ENCODE assay signal across 26 mouse cellular contexts in genomic region chr11:35728200-35728599, GRCm38 (mm10). TPM values are rescaled to one million over a fixed set of nuclear protein-coding genes. Genes with fewer than 3 reads are reported as not detected.
DNase-seq lines count a peak whose midpoint lies in the region; ATAC-seq and TF ChIP-seq lines count a peak whose summit lies in the region.
"Had no signal": no experiment of that assay in that cellular context is flagged by ENCODE, and none has a peak within 500 bp of the region (broad histone marks: within the 10 kb centered on the region; RNA-seq: fewer than 3 reads in every experiment).

No protein-coding gene starts in this region.

- dilution Hi-C loops in CH12.LX (cut with MboI; ENCODE audit: extremely low pct_ligation_motif_present, extremely low pct_unique_long_range_greater_than_20kb, low sequenced_read_pairs) = no loop called here

- no peak overlapping the region for H3K27ac ChIP-seq in forebrain, postnatal 0 days (ENCODE audit: low read depth, low read length)
- no peak overlapping the region for H3K27ac ChIP-seq in forebrain, embryonic 16.5 days (ENCODE audit: low read length)
- H3K27ac ChIP-seq in kidney, postnatal 0 days = no peak overlapping the region
- no peak overlapping the region for H3K27ac ChIP-seq in CH12.LX (ENCODE audit: insufficient read depth, low read depth)
- H3K27ac ChIP-seq: embryonic facial prominence, embryonic 12.5 days; embryonic facial prominence, embryonic 15.5 days; heart, embryonic 10.5 days; heart, embryonic 13.5 days; hindbrain, embryonic 12.5 days; hindbrain, embryonic 15.5 days had no signal

- no peak for TF ChIP-seq EP300 in CH12.LX (IDR thresholded peaks at IDR 0.05; ENCODE audit: low read length)

- H3K79me2 ChIP-seq in CH12.LX (replicated peaks; ENCODE audit: control insufficient read depth, extremely low read depth, insufficient read depth, poor library complexity, severe bottlenecking) = no peaks in the 10 kb centered on the region

- no peak overlapping the region for H3K4me2 ChIP-seq in forebrain, postnatal 0 days (ENCODE audit: low read depth)
- no peak overlapping the region for H3K4me2 ChIP-seq in forebrain, embryonic 16.5 days (ENCODE audit: low read length)
- no peak overlapping the region for H3K4me2 ChIP-seq in kidney, postnatal 0 days (ENCODE audit: low read length)
- no peak overlapping the region for H3K4me2 ChIP-seq in CH12.LX (ENCODE audit: insufficient read depth, low read depth, poor library complexity, severe bottlenecking)
- H3K4me2 ChIP-seq: embryonic facial prominence, embryonic 12.5 days; embryonic facial prominence, embryonic 15.5 days; heart, embryonic 13.5 days; hindbrain, embryonic 12.5 days; hindbrain, embryonic 15.5 days had no signal

- TF ChIP-seq CTCF in forebrain, postnatal 0 days (IDR thresholded peaks at IDR 0.05; ENCODE audit: low read depth) = peak; percentile 18; the same call in 1 of the 2 replicates
- peak; percentile 16; the same call in 1 of the 2 replicates for TF ChIP-seq CTCF in kidney, postnatal 0 days (IDR thresholded peaks at IDR 0.05; ENCODE audit: low read depth)
- TF ChIP-seq CTCF in CH12.LX (conservative IDR thresholded peaks at IDR 0.05 in 1 of 2, IDR thresholded peaks at IDR 0.05 in 1 of 2; ENCODE audit: low read depth in 2 of 2, low read length in 2 of 2) = peak in 1 of 2 experiments; percentile 60; a peak in 2 of 4 replicates

- no peaks in the 10 kb centered on the region for H3K4me1 ChIP-seq in forebrain, postnatal 0 days (ENCODE audit: insufficient read depth)
- no peaks in the 10 kb centered on the region for H3K4me1 ChIP-seq in forebrain, embryonic 16.5 days (replicated peaks; ENCODE audit: control insufficient read depth, insufficient read depth, low read length)
- H3K4me1 ChIP-seq in kidney, postnatal 0 days (replicated peaks; ENCODE audit: insufficient read depth, low read length) = no peaks in the 10 kb centered on the region
- peaks cover 0 to 4% of the 10 kb centered on the region in 2 experiments; a peak in 1 of 4 replicates for H3K4me1 ChIP-seq in CH12.LX (ENCODE audit: control insufficient read depth in 1 of 2, insufficient read depth in 2 of 2)
- H3K4me1 ChIP-seq: embryonic facial prominence, embryonic 12.5 days; embryonic facial prominence, embryonic 15.5 days; heart, embryonic 10.5 days; heart, embryonic 13.5 days; hindbrain, embryonic 12.5 days had no signal

- H3K9me3 ChIP-seq in forebrain, postnatal 0 days (ENCODE audit: low read length) = no peaks in the 10 kb centered on the region
- no peaks in the 10 kb centered on the region for H3K9me3 ChIP-seq in forebrain, embryonic 16.5 days (ENCODE audit: control insufficient read depth, low read length)
- H3K9me3 ChIP-seq in kidney, postnatal 0 days (replicated peaks; ENCODE audit: low read length) = no peaks in the 10 kb centered on the region
- peaks cover 8% of the 10 kb centered on the region for H3K9me3 ChIP-seq in CH12.LX (replicated peaks; ENCODE audit: low read length)
- H3K9me3 ChIP-seq: embryonic facial prominence, embryonic 12.5 days; embryonic facial prominence, embryonic 15.5 days; heart, embryonic 10.5 days; heart, embryonic 13.5 days; hindbrain, embryonic 12.5 days; hindbrain, embryonic 15.5 days had no signal

- no peak overlapping the region for H3K9ac ChIP-seq in forebrain, postnatal 0 days
- no peak overlapping the region for H3K9ac ChIP-seq in forebrain, embryonic 16.5 days (replicated peaks; ENCODE audit: low read depth, low read length)
- H3K9ac ChIP-seq in kidney, postnatal 0 days (ENCODE audit: low read depth, low read length) = no peak overlapping the region
- no peak overlapping the region for H3K9ac ChIP-seq in CH12.LX (ENCODE audit: insufficient read depth, low read depth)
- H3K9ac ChIP-seq: embryonic facial prominence, embryonic 12.5 days; embryonic facial prominence, embryonic 15.5 days; heart, embryonic 13.5 days; hindbrain, embryonic 12.5 days; hindbrain, embryonic 15.5 days had no signal

- TF ChIP-seq POLR2A in CH12.LX (IDR thresholded peaks at IDR 0.05; ENCODE audit: low read depth, low read length) = no peak

- no peak overlapping the region for H3K4me3 ChIP-seq in forebrain, postnatal 0 days (ENCODE audit: low read depth, low read length)
- no peak overlapping the region for H3K4me3 ChIP-seq in forebrain, embryonic 16.5 days (replicated peaks; ENCODE audit: low read length)
- no peak overlapping the region for H3K4me3 ChIP-seq in kidney, postnatal 0 days (replicated peaks; ENCODE audit: low read depth, low read length)
- no peak overlapping the region for H3K4me3 ChIP-seq in CH12.LX (replicated peaks in 1 of 3; ENCODE audit: low read depth in 2 of 3, low read length in 2 of 3, poor library complexity in 1 of 3)
- H3K4me3 ChIP-seq: embryonic facial prominence, embryonic 12.5 days; embryonic facial prominence, embryonic 15.5 days; heart, embryonic 10.5 days; heart, embryonic 13.5 days; hindbrain, embryonic 12.5 days; hindbrain, embryonic 15.5 days had no signal

- 94% methylated on average over 1 of the region's 1 CpGs for WGBS in forebrain, postnatal 0 days
- WGBS in forebrain, embryonic 16.5 days = 91% methylated on average over 1 of the region's 1 CpGs
- WGBS in kidney, postnatal 0 days = 88% methylated on average over 1 of the region's 1 CpGs

- H3K27me3 ChIP-seq in forebrain, postnatal 0 days (ENCODE audit: insufficient read depth, low read length) = no peaks in the 10 kb centered on the region
- H3K27me3 ChIP-seq in forebrain, embryonic 16.5 days (replicated peaks; ENCODE audit: control insufficient read depth, insufficient read depth, low read length) = no peaks in the 10 kb centered on the region
- H3K27me3 ChIP-seq in kidney, postnatal 0 days (ENCODE audit: insufficient read depth, low read length) = no peaks in the 10 kb centered on the region
- H3K27me3 ChIP-seq in CH12.LX (replicated peaks) = peaks cover 6% of the 10 kb centered on the region
- H3K27me3 ChIP-seq: embryonic facial prominence, embryonic 12.5 days; embryonic facial prominence, embryonic 15.5 days; heart, embryonic 13.5 days; hindbrain, embryonic 12.5 days; hindbrain, embryonic 15.5 days had no signal

- no peaks in the 10 kb centered on the region for H3K36me3 ChIP-seq in forebrain, postnatal 0 days (ENCODE audit: insufficient read depth)
- H3K36me3 ChIP-seq in forebrain, embryonic 16.5 days (ENCODE audit: control insufficient read depth, insufficient read depth) = no peaks in the 10 kb centered on the region
- H3K36me3 ChIP-seq in kidney, postnatal 0 days (ENCODE audit: insufficient read depth, low read length) = no peaks in the 10 kb centered on the region
- H3K36me3 ChIP-seq in CH12.LX (replicated peaks in 1 of 2; ENCODE audit: control insufficient read depth in 1 of 2, insufficient read depth in 1 of 2, low read length in 1 of 2) = no peaks in the 10 kb centered on the region
- H3K36me3 ChIP-seq: embryonic facial prominence, embryonic 12.5 days; embryonic facial prominence, embryonic 15.5 days; heart, embryonic 10.5 days; heart, embryonic 13.5 days; hindbrain, embryonic 12.5 days; hindbrain, embryonic 15.5 days had no signal

- ATAC-seq in forebrain, postnatal 0 days = no peak
- ATAC-seq in forebrain, embryonic 16.5 days = no peak
- no peak for ATAC-seq in kidney, postnatal 0 days (replicated peaks; ENCODE audit: low FRiP score, low read depth)
- no peak for ATAC-seq in cerebellum, adult (ENCODE audit: insufficient number of reproducible peaks, low FRiP score, low TSS enrichment)
- ATAC-seq: forebrain, embryonic 14.5 days; intestine, postnatal 0 days; Patski had no signal

- DNase-seq in forebrain, postnatal 0 days = no peak
- no peak for DNase-seq in kidney, postnatal 0 days (ENCODE audit: low spot score)
- DNase-seq in kidney, adult 8-10 months = no peak
- DNase-seq in CH12.LX (ENCODE audit: extremely low read depth) = no peak
- DNase-seq in adipocyte (ENCODE audit: low spot score) = peak; percentile 43
- no peak for DNase-seq in urinary bladder, postnatal 10 days (ENCODE audit: low spot score)
- DNase-seq: adrenal gland, adult 2 months; adrenal gland, postnatal 14 days; cerebellum, adult 11 months; cerebellum, adult 2 months; cerebellum, adult 9-11 months; cerebellum, postnatal 25 days; gastrocnemius, postnatal 25 days; heart, adult 18-20 months; heart, postnatal 14 days had no signal

- in situ Hi-C loops in CH12.LX (cut with MboI; ENCODE audit: low pct_ligation_motif_present, low pct_unique_long_range_greater_than_20kb, low sequenced_read_pairs) = no loop called here

- TF ChIP-seq RAD21 in CH12.LX (IDR thresholded peaks at IDR 0.05; ENCODE audit: low read depth, low read length) = peak; percentile 57

TF ChIP-seq in CH12.LX, 34 proteins besides CTCF, POLR2A, EP300 and RAD21:
- TF ChIP-seq ZC3H11A (IDR thresholded peaks at IDR 0.05; ENCODE audit: low read depth, low read length) = no peak
- no peak for TF ChIP-seq MAFK (IDR thresholded peaks at IDR 0.05; ENCODE audit: insufficient replicate concordance, low read length)
- peak; percentile 42 for TF ChIP-seq SMC3 (IDR thresholded peaks at IDR 0.05; ENCODE audit: low read depth, low read length)

RNA-seq across cellular contexts. Expression of gene Pank3, which starts 41.1 kb away (rescaled TPM):
- total RNA-seq in forebrain, postnatal 0 days (2014; rRNA removed) = 79.4 and 93.7 TPM in 2 replicates
- 7.7 and 11.7 TPM in 2 replicates for polyA plus RNA-seq in forebrain, postnatal 0 days (2015; fragmentation: Nextera tagmentation; extraction: Ambion mirVana)
- 24.4 and 28.8 TPM in 2 replicates for polyA plus RNA-seq in forebrain, embryonic 16.5 days (2015; fragmentation: Nextera tagmentation; extraction: Ambion mirVana)
- 12.8 and 13.3 TPM in 2 replicates for polyA plus RNA-seq in kidney, postnatal 0 days (2015; fragmentation: Nextera tagmentation; extraction: Ambion mirVana)
- 18.2 and 22.7 TPM in 2 replicates for total RNA-seq in CH12.LX (2012; rRNA removed)
- total RNA-seq in CH12.LX (2014; rRNA removed) = 36.4 and 40.2 TPM in 2 replicates
- 19.6 and 22.5 TPM in 2 replicates for polyA plus RNA-seq in CH12.LX (2012; ENCODE audit: insufficient read length, low read depth)
